ENCODE assay signal across 11 mouse cellular contexts in the genomic region with DNA sequence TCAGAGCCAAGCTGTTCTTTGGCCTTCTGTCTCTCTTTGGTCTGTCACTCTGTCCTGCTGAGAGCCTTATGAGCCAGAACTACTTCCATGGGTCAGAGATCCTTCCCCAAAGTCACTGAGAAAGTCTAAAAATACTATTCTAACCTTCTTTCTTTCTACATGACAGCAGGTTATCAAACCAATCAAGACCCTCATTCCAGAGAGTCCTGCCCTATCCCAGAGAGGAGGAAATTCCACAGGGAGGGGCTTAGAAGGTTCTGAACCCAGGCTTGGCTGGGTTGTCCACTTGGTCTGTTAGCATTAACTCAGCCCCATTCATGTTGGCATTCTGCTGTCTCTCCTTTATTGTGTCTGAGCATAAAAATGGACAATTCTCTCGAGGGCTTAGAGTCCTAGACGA.
"Had no signal": no experiment of that assay in that cellular context is flagged by ENCODE, and none has a peak within 500 bp of the region (broad histone marks: within the 10 kb centered on the region; RNA-seq: fewer than 3 reads in every experiment).

No protein-coding gene starts in this region.

- H3K9ac ChIP-seq: limb, embryonic 13.5 days; midbrain, embryonic 13.5 days had no signal

- ATAC-seq: intestine, embryonic 16.5 days; lung, postnatal 0 days; midbrain, embryonic 13.5 days had no signal

- DNase-seq: kidney, postnatal 10 days; left cerebral cortex, postnatal 4 days; lung, adult 18-20 months; lung, postnatal 36 days; right cerebral cortex, postnatal 4 days; spleen, adult 18-20 months; thymus, postnatal 36 days had no signal

- H3K36me3 ChIP-seq: limb, embryonic 13.5 days; midbrain, embryonic 13.5 days had no signal

- H3K9me3 ChIP-seq: limb, embryonic 13.5 days; midbrain, embryonic 13.5 days had no signal

- H3K4me2 ChIP-seq: limb, embryonic 13.5 days; midbrain, embryonic 13.5 days had no signal

- H3K27ac ChIP-seq: limb, embryonic 13.5 days; midbrain, embryonic 13.5 days had no signal

- H3K4me3 ChIP-seq: limb, embryonic 13.5 days; midbrain, embryonic 13.5 days had no signal

- H3K27me3 ChIP-seq: limb, embryonic 13.5 days; midbrain, embryonic 13.5 days had no signal
